Mouse (Mus musculus) lung, adult 10 weeks (tissue): Measurements from ENCODE around the gene Il20. TPM values are rescaled to one million over a fixed set of nuclear protein-coding genes. Genes with fewer than 3 reads are reported as not detected.

ENCODE experiments used
- polyA plus RNA-seq: library from polyadenylated mRNA; stranded (reverse); fragments of 350-450 nt; fragmentation: Illumina TruSeq; extraction: RNeasy Lipid Tissue Mini Kit (QIAGEN cat#74804); gene quantifications from one replicate; pipeline ENCODE4 v1.2.3, GENCODE M21; 2014; ENCODE audit warnings: low read depth, low replicate concordance; ENCODE audit not compliant: insufficient read depth

The Il20 gene
- polyA plus RNA-seq: not detected

DNA sequence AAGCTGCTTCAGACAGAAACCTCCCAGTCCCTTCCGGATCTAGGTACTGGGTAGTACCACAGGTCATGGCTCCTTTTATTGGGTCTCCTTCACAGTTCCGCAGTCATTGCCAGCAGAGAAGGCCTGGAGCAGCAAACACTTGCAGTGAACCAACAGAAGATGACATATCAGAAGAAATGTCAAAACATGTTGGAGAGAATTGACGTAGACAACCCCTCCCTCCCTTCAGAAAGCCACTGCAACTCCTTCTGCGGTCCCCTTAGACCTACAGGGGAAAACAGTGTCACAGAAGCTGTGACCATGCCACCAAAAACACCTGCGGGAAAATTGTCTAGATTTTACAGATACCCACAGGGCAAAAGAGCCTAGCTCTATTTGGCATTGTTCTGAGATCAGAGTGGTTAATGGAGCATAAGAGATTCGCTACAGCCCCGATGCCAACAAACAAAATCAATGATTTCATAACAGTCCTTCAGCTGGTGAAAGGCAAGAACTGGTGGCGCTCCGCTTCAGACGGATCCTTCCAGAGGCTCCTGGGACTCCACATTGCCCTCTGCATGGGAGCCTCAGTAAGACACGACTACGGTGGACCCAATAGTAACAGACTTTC lies at the start of gene Il20:
Gene Il20 (minus strand): TSS at position 51 of the 610 bp plus-strand sequence.

DNA sequence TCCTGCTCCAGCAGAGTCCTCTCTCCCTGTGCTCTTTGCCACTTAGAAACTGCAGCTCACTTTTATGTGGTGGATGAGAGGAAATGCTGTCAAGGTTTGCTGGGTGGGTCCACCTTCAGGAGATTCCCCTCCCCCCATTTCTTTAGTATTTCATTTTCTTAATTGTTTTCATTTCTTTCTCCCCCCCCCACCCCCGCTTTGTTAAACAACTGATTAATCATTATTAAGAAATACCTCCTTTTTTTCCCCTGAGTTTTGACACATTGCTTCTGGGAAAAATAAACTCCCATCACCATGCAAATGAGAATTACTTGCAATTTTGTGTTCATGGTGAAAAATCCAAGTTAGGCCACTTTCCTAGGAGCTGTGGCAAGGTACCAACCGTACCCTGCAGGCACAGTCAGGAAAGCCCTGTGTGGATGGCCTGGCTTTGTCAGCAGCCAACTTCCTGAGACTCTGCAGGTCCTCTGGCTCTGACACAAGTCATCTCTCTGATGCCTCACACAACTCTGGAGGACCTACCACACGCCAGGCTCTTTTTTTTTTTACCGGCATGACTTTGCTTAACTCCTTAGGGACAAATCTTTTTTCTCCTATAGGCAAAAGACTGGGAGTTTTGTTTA lies 28.9 kb upstream of the Il20 start, which contains the start of gene Il19:
Gene Il19 (minus strand): TSS at position 51 of the 623 bp plus-strand sequence.

DNA sequence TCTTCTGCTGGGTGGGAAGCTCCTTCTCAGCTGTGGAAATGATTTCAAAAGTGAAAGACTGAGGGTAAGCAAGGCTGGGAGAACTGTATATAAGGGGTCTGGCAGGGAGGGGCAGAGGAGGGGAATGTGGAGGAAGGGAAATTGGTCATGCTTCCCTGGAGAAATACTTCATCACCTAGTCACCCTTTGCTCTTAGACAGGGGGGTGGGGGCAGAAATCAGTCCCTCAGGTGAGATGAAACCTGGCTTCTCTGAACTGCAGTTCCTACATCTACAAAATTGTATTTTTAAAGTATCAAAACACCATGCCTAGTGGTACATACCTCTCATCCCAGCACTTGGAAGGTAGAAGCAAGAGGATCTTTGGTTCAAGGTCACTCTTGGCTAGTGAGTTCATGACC lies 23.9 kb downstream of the Il20 start, which contains the start of gene Il24:
Gene Il24 (minus strand): TSS at position 101 of the 400 bp plus-strand sequence.

DNA sequence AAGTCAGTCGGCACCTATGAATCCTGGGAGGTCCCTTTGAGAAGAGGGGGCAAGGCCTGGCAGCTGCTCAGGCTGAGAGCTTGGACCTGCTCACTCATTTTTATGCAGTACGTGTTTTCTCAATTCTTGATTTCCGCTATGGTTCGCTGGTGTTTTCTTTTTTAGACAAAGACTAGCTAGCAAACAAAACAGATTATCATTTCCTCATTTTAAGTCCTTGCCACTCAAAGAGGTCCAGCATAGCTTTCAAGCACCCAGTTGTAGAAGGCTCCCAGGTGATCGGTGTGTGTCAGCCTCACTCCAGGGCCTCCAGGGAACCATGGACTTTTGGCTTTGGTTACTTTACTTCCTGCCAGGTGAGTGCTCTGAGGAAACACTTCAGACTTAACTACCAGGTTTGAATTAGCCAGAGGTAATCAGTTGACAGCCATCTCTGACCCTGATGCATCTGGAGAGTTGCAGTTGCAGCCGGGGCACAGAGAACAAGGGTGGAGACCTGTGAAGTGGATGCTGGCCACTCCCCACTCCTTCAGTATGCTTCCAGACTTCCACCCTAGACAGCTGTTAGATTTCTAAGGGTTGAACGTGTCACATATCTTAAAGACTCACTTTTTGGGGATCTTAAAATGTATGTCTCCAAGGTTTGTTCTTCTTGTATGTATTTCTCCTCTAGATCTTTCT lies 45.6 kb downstream of the Il20 start, which contains the start of gene Fcmr:
Gene Fcmr (plus strand): TSS at position 129 of the 681 bp plus-strand sequence.

Other genes starting within 250 kb of the Il20 start
- 0.18 TPM for gene C4bp, start 249.8 kb downstream of the Il20 start, polyA plus RNA-seq
- gene Gm29427, start 195.7 kb downstream of the Il20 start, polyA plus RNA-seq: not detected
- 2.7 TPM for gene Yod1, start 194.1 kb downstream of the Il20 start, polyA plus RNA-seq
- 8.9 TPM for gene Pfkfb2, start 182.2 kb downstream of the Il20 start, polyA plus RNA-seq
- 33.0 TPM for gene AA986860, start 179.5 kb downstream of the Il20 start, polyA plus RNA-seq
- gene Fcamr, start 110.5 kb downstream of the Il20 start, polyA plus RNA-seq: 0.31 TPM
- 19.6 TPM for gene Pigr, start 84.8 kb downstream of the Il20 start, polyA plus RNA-seq
- 22.6 TPM for gene Fcmr, start 45.8 kb downstream of the Il20 start, polyA plus RNA-seq
- gene Il24, start 24.0 kb downstream of the Il20 start, polyA plus RNA-seq: not detected
- gene Il19, start 28.7 kb upstream of the Il20 start, polyA plus RNA-seq: not detected
- 0.18 TPM for gene Il10, start 108.4 kb upstream of the Il20 start, polyA plus RNA-seq
- gene Mapkapk2, start 186.4 kb upstream of the Il20 start, polyA plus RNA-seq: 85.4 TPM
- gene Dyrk3, start 226.9 kb upstream of the Il20 start, polyA plus RNA-seq: 1.7 TPM
- 28.3 TPM for gene Eif2d, start 241.7 kb upstream of the Il20 start, polyA plus RNA-seq